Mouse (Mus musculus): ENCODE measurements around the gene Zrsr2.

The Zrsr2 gene

DNA sequence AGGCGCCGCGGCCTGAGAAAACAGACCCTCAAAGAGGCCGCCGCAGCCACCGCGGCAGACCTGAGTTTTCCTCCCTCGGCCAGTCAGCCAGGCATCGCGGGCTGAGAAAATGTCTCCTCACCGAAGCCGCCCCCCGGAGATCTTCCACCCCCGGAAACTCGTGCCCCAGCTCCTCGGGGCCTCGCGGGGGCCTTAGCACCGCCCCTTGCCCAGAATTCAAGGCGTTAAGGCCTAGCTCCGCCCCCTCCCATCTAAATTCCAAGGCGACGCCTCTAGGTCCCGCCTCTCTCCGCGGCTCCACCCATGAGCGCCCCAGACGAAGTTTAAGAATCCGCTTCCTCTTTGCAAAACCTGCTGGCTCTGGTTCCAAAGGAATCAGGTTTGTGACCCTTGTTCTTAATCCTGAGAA, at the start of gene Zrsr2:
Zrsr2 (minus strand) TSS at position 195 of the 409 bp plus-strand sequence.
- DNase-seq (ENCODE audit: low spot score), result peak; percentile 89

DNA sequence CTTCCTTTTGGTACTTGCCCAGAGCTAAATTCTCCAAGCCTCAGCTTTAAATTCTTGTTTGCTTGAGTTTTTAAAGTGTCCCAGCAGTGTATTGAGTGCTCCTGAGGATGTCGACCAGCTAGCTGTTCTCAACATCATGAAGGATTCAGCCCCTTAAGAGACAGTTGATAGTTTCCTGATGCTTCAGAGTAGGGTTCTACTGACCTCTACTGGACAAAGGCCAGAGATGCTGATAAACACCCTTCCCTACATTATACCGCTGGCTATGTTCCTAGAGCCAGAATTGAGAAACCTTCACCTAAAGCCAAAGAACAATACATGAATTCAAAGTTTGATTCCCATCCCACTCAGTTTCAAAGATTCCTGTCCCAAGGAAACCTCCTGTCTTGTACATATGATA, 46.3 kb upstream of the Zrsr2 start:
- DNase-seq (ENCODE audit: low spot score), result peak; percentile 71

DNA sequence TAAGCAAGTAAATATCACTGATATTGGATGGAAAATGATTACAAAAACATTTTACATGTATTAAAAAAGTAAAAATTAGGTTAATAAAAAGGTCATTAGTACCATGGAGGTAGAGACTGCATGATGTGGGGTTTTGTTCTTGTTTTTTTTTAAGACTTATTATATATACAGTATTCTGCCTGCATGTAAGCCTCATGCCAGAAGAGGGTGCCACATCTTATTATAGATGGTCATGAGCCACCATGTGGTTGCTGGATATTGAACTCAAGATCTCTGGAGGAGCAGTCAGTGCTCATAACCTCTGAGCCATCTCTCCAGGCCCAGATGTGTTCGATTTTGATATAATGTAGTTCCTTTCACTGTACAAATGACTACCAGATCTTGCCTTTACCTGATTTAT, 41.4 kb upstream of the Zrsr2 start:
- no peak for DNase-seq (ENCODE audit: low spot score)

DNA sequence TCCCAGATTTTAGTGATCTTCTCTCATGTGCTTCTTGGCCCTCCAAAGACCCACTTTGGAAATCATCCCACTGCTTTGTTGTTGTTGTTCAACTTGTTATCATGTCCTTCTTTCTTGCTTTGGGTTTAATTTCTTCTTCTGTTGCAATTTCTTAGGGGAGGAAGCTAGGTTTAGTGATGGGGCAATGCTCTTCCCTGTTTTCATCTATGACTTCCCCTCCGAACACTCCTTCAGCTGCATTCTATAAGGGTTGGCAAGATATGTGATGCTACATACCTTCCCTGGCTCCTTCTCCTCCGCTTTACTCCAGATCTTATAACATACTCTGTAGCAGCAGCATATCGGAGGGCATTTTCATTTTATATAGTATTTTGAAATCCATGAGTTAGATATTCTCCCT, 38.3 kb upstream of the Zrsr2 start:
- DNase-seq (ENCODE audit: low spot score), result no peak

DNA sequence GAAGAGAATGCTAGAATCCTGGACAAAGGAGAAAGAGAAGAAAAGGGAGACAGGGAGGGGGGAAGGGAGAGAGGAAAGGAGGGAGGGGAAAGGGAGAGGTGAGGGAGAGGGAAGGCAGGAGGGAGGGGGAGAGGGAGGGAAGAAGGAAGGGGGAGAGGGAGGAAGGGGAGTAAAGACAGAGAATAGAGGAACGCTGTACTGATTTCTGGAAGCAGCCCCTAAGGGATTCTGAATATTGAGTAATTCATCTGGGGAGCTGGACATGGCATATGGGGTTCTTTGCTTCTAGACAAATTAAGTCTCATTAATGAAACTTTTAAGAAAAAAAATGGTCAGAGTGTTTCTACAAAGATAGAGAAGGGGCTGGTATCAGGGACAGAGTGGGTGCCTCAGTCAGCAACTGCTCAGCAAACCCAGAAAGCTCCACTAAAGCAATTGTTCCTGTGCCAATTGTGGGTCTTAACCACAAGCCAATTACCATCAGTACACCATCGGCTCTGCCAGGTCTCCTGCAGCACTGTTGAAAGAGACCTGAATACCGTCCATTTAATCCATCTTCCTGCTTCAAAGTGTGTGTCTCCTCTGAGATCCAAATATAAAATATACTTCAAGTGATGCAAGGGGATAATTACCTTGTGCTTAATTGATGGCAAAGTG, 29.4 kb upstream of the Zrsr2 start:
- no peak for DNase-seq (ENCODE audit: low spot score)

DNA sequence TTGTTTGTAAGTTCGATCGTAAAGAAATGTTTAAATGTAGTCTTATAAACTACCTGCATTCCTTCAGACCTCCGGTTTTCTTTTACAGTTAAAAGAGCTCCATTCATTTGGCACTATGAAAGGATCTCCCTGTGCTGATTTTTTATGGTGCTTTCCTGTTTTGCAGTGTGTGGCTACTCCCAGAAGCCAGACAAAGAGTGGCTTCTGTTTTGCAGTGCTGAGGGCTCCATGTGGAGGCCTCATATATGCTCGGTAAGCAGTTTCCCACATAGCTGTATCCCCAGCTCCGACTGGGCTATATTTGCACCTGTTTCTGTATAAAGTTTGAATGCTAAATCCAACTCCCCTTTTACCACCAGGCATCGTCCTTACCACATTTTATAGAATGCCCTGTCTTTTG, 23.7 kb upstream of the Zrsr2 start:
- DNase-seq (ENCODE audit: low spot score), result no peak

DNA sequence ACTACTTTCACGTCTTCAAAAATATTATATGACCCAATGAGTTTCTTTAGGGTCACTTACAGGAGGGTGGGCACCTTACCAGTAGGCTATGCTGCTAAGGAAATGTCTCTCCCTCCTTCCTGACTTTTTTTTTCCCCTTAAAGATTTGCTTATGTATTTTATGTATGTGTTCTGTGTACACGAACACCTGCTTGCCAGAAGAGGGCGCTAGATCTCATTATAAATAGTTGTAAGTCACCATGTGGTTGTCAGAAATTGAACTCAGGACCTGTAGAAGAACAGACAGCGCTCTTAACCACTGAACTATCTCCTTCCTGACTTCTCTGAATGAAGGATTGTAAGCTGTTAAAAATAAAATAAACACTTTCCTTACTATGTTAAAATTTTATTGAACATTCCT, 23.0 kb upstream of the Zrsr2 start:
- no peak for DNase-seq (ENCODE audit: low spot score)

DNA sequence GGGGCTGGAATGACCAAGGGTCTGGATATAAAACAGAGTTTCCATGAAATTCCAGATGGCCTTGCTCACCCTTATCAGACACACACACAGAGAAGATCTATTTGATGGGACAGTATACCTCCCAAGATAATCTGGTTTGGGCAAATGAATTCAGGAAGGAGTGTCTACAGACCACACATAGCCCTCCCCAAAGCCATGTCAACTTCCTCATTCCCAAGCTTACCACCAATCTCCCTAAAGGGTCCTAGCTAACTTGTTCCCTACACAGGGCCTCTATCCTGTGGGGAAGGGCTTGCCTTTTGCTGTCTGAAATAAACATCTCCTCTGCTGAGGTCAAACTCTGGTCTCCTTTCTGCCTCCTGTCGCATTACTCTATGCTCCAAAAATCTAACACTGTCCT, 22.6 kb upstream of the Zrsr2 start:
- no peak for DNase-seq (ENCODE audit: low spot score)

DNA sequence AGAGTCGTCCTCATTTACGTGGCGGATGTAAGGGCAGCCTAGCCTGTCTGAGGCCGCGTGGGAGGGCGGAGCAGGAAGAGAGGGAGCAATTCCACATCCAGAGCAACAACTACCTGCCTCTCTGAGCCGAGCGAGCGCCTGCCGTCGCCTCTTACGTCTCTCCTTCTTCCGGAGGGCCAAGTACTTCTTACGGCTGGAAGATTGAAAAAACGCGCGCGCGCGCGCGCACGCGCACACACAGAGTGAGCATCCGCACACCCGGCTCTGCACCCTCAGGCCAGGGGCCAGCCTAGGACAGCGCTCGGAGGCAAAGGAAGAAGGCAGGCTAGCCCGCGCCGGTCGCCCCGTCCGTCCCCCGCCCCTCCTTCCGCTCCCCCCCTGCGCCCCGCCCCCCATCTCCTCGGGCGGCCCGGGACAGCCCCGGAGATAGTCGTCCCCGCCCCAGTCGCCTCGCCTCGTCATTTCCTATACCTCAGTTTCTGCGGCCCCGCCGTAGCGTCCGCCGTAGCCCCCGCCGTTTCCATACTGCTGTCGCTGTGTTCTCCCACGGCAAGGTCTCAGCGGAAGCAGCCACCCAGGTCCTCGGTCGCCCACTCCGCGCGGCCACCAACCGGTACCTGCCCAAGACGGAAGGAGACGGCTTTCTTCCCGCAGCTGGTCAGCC, 526 bp downstream of the Zrsr2 start:
- DNase-seq (ENCODE audit: low spot score), result peak; percentile 65

DNA sequence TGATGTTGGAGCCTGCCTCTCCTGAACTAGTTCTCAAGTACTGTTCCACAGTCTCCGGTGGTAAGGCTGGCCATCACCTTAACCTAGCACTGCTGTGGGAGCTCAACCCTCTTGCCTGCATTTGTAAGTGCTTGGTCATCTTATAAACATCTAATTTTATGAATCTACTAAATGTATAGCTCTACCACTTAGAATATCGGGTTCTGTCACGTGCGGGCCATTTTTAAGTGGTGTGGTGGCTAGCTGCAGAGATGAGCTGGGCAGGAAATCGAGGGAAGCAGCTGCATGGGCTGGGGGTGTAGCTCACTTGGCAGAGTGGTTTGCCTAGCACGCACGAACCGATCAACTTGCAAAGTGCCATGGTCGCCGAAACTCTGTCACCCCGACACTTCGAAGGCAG, 1.1 kb downstream of the Zrsr2 start:
- DNase-seq (ENCODE audit: low spot score), result no peak

DNA sequence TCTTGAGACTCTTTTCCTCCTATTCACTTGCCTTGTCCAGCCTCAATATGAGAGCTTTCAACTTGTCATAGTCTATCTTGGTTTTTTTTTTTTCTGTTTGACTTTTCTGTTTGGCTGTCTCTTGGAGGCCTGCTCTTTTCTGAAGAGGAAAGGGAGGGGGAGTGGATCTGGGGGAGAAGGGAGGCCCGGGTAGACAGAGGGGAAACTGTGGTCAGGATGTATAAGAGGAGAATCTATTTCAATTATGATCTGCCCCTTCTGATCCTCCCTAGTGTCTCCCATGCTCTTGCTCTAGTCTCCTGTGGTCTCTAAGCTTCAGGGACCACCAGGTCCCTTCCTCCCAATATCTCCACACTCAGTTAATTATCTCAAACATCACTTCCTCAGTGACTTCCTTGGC, 6.8 kb downstream of the Zrsr2 start:
- no peak for DNase-seq (ENCODE audit: low spot score)

DNA sequence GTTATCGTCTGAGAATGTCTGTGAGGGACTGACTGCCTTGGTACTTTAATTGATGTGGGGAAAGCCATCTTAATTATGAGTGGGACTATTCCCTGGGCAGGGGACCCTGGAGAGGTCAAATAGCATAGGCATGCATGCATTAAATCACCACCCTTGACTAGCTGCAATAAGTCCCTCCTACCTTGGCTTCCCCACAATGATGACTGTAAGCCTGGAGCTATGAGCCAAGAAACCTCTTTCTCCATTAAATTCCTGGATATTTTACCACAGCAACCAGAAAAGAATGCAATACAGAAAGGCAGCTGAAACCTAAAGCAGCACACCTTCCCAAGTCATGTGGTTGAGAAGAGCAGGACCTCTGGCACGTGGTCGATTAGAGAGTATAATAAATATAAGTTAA, 14.1 kb downstream of the Zrsr2 start:
- no peak for DNase-seq (ENCODE audit: low spot score)

DNA sequence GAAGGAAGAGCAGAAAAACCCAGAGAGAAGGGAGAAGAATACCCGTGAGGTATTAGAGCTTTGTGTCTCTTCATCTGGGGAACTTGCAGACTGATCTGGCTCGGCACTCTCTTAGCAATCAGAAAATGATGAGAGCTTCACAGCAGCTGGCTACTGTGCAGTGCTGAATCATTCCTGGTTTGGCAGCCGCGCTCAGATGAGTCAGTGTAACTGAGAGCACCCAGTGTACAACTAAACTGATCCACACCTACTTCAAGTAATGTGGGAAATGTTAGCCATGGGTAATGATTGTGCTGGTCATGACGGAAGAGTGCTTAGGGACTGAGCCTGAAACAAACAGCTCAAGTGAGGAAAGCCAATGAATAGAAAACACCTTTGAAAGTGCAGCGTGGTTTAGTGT, 19.9 kb downstream of the Zrsr2 start:
- DNase-seq (ENCODE audit: low spot score), result no peak

DNA sequence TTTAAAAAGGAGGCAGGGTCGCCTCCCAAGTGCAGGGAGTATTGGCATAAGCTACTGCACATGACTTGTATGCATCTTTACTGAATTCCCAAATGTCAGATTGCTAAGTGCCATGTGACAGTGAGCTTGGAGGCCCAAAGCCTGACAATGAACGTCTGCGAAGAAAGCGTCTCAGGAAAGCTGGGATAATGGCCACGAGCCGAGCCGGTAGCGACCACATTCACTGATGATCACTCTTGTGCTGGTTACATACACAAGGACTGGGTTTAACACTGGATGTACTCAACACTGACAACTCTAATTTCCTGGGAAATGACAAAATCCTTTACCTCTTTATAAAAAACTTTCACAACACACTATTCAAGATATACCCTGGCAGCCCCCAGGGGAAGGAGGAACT, 23.7 kb downstream of the Zrsr2 start:
- no peak for DNase-seq (ENCODE audit: low spot score)

DNA sequence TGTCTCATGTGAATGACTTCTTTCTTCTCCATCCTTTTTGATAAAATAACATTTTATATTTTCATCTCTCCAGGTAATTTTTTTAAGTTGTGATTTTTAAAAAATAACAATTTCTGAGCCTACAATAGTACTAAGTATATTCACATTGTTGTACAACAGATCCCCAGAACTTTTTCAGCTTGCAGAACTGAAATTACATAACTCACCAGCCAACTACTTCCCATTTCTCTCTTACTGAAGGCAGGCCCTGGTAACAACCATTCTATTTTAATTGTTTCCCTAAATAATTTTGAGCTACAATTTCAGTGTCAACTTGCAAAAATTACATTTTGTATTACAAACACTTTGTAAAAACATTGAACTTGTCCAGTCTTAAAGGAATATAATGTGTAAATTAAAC, 28.9 kb downstream of the Zrsr2 start:
- DNase-seq (ENCODE audit: low spot score), result no peak

DNA sequence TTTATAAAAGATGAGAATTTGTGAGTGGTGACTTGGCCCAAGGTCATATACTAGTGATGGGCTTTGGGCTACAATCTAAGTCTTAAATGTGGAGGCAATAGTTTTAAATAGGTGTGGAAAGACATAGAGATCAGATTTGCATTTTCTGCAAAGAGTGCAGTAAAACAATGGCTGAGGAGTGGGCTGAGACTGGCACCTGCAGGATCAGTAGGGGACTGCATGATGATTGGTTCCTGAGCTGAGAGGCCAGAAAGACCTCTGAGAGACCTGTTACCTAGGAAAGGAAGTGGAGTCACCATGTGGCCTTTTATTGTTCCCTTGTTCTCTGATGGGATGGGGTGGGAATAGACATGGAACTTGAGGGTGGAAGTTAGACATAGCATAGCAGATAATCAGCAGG, 45.7 kb downstream of the Zrsr2 start:
- peak; percentile 64 for DNase-seq (ENCODE audit: low spot score)

DNA sequence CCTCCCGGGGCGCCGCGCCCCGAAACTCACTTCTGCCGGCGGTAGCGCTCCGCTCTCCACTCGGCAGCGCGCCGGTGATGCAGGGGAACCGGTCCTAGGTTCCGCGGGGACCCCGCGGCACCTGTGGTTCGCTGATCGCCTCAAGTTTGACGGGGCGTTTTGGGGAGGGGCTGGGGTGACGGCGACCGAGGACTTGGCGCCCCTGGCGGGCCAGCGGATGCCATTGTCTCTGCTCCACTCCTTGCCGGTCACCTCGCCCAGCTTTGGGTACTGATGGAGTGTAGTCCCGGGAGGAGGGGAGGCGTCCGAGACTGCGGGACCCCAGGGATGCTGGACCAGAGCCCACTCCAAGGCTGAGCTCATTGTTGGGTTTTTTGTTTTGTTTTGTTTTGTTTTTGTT, 49.1 kb downstream of the Zrsr2 start:
- peak; percentile 57 for DNase-seq (ENCODE audit: low spot score)

DNA sequence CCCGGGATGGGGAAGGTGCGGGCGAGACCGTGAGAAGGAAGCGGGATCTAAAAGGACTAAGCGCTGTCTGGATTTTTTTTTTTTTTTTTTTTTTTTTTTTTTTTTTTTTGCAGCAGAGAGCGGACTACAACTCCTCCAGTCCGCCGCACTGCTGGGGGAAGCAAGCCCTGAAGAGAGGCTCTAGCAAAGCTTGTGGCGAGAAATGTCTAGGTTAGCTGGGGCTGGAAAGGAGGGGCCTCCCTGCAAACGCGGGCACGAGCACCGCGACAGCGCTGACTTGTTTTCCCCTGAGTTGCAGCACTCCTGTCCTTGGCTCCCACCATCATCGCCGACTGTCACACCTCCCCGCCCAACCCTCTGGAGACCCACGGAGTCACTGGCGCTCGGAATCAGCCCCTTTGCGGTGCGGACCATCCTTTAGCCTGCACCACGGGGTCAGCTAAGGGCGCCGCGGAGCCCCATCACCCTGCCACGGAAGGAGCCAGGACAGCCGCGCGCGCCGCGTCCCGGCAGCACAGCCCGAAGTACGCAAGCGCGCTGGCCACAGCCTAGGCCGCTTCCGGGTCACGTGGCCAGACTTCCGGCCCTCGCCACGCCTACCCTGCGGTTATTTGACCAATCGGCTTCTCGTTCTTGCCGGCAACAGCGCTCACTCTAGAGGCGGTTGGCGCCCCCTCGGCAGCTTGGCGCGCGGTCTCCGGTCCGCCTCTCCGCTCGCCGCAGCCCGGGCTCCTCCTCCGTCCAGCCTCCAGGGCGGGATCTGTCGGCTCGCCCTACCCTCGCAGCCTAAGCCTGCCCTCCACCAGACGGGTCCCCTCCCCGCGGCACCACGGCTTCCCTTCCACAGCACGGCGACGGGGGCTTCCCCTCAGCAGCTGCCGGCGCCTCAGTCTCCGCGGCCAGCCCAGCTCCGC, 49.9 kb downstream of the Zrsr2 start, which contains the start of gene Ap1s2:
Ap1s2 (plus strand) TSS at position 681 of the 914 bp plus-strand sequence.
- peak; percentile 92 for DNase-seq (ENCODE audit: low spot score)

DNA sequence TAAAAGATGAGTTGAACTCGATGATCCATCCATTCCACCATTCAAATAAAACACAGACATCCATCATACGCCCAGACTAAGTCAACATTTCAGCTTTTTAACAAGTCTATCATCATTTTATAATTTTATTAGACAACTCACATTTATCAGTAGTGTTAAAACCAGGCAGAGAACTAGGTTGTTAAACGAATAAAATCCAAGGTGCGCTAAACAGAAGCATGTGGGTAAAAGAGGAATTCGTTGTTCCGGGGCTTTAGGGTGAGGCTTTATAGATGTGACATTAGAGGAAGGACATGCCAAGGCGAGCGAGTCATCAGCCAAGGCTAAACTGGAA, 50.5 kb downstream of the Zrsr2 start:
- no peak for DNase-seq (ENCODE audit: low spot score)

DNA sequence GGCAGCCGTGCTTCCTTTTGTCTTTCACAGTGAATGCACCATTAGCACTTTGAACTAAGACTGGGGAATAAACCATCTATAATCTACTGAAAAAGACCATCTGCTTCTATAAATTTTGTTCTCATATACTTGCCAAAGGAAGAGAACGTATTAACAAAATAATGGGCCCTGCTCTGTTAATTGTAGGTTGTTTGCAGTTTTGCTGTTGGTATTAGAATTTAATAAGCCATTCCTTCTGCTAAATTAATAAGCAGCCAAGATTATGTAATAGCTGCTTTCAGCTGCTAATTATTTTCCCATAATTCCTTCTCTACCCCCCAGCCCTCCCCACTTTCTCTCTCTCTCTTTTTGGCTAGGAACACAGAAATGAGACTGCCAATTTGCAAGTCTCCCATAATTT, 51.6 kb downstream of the Zrsr2 start:
- no peak for DNase-seq (ENCODE audit: low spot score)

DNA sequence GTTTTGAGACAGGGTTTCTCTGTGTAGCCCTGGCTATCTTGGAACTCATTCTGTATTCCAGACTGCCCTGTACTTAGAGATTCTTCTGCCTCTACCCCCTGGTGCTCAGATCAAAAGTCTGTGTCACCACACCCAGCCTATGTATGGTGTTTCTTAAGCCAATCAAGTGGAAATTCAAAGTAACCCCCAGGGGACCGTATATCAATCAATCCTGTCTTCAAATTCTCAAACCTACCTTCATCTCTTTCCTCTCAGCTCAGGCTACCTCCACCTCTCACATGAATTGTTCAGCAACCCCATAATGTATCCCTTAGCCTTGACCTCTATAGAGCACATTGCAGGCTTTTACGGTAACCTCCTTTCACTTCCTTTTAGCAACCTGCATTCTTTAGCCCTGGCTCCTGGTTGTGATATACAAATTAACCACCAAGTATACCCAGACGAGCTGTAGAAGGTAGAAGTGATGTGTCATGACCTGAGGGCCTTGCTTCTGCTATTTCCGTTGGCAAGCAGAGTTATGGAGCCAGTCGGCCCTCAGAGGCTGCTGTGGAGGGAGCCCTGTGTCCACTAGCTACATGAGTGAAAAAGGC, 58.9 kb downstream of the Zrsr2 start:
- no peak for DNase-seq (ENCODE audit: low spot score)

DNA sequence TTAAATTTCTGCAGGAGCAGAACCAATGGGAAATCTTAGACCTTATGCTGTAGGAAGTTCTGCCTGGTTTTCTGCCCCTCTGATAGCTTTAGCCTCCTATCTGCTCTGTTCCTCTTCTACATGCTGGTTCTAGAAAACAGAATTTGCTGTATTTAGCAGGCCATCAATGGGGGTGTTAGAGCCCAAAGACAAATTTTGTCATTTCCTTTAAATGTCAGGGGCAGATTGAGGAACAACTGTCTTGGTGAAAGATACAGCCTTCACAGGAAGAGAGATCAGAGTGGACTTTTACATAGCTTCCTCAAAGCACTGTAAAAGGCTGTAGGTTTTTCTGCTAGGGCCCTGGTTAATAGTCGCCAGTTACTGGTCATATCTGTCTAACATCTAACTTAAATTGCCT, 61.1 kb downstream of the Zrsr2 start:
- no peak for DNase-seq (ENCODE audit: low spot score)

DNA sequence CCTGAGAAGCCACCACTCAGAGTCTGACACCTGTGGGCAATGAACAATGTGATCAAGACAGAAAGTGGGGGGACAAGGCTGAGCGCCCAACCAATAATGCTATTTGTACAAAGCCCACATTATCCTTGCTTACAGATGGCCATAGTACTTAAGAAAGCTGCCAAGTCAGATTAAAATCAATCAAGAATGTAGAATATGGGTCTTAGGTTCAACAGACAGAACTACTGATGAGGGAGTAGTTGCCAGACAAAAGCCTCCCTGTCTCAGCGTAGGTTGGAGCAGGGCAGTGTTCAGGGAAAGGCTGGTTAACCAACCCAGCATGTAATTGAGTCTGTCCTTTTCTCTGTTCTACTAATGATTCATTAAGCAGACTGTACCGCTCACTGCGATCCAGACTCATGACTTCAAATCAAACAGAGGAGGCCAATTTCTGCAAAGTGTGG, 72.9 kb downstream of the Zrsr2 start:
- peak; percentile 69 for DNase-seq (ENCODE audit: low spot score)
